Mouse (Mus musculus): Measurements from ENCODE around the gene Gm8765. TPM values are rescaled to one million over a fixed set of nuclear protein-coding genes. Genes with fewer than 3 reads are reported as not detected.
"Not testable (repeated sequence)": the region's sequence is repeated elsewhere in the genome, so short reads cannot be mapped to it uniquely, and the experiment has no call there.

Gm8765 gene
- not detected for total RNA-seq (2021)

DNA sequence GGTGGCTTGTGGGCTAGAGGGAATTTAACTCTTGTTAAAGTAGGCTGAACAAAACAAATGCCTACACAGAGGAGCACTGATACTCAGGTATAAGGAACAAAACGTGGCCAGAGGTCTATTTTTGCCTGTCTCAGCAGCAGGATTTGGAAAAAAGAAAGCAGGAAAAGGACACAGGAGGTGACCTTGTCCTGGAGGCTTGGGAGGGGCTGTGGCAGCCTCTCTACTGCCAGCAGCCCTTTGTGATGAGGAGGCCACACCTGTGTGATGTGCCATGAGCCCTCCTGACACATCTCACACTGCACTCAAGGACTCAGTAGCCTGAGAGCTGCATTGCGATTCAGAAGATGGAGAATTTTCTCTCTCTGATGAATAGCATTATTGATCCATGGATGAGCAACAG lies at the start of gene Gm8765:
TSS of gene Gm8765 (plus strand) at position 301 of the 400 bp plus-strand sequence.
- DNase-seq; intact Hi-C loops (cut with DNase I): not testable (repeated sequence)

DNA sequence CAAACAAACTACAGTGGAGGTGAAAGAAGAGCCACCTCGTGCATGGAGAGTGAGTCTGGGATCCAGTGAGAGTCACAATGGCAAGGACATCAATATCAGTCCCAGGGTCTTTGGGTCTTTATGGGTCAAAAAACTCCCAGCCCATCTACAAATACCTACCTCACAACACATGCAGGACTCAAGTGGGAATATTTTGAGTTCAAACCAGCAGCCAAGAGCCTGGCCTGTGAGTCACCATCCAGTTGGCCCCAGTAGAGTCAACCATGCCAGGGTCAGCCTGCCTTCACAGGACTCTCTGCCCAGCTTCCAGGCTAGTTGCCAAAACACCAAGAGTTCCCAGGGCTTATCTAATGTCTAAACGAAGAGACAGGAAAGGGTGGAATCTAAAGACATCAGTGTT lies 49.3 kb upstream of the Gm8765 start:
- intact Hi-C loops (cut with DNase I); DNase-seq: not testable (repeated sequence)

DNA sequence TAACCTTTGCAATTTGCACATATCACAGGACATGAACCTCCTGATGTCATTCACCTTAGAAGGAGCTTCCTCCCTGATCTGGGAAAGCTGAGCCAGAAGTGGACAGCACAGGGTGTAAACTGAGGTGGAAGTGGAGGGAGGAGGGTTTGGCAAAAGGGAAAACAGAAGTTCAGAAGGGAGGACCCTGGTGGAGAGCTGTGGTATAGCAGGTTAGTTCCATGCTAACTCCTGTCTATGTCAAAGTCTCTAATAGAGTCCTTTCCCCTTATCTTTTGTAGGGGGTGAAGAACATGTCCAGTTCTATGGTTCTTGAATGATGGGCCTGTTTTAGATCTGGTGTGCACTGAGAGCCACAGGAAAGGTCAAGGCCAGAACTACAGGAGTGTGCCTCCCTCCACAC lies 52.2 kb downstream of the Gm8765 start:
- DNase-seq; intact Hi-C loops (cut with DNase I): not testable (repeated sequence)

DNA sequence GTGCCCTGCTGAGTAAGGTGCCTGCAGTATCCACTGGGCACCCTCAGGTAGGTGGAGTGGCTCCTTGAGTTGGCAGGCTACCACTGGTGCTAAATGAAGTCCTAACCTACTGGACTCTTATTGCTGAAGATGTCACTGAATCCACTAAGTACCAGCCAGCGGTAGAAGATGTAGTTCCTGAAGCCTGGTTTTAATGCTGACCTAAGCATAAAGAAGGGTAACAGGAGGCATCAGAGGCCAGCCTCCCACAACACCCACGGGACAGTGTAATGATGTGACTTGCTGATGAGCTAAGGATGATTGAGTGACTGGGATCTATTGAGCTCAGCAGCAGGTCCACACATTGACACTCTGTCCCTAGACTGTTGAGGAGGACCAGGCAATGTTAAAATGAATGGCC lies 53.6 kb downstream of the Gm8765 start:
- intact Hi-C loops (cut with DNase I) = no loop called here
- DNase-seq = no peak

DNA sequence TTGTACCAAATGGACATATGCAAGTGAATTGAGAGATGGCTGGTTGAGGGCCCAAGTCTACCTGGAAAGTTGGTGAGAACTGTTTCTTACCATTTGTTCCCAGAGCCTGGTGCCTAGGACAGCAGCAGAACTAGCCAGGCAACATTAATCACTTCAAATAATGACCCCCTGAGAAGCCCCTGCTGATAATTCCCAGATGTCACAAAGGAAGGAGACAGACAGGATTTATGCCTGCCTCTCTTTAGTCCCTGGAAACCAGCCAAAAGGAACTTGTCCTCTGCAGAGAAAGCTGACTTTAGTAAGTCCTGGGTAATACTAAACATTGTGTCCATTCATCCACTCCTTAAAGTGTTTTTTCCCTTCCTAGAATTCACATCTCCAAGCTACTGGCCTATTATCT lies 54.8 kb downstream of the Gm8765 start:
- intact Hi-C loops (cut with DNase I); DNase-seq: not testable (repeated sequence)

Small RNAs within 50 kb of the gene (microRNA-seq; reads per million reads assigned to microRNA genes)
- 0 reads per million in 2 experiments for gene Gm23952 (ENCODE audit: borderline number of aligned reads in 2 of 2)

Other genes with a start within 250 kb of the Gm8765 start
- gene Nutm2, start 231.0 kb upstream of the Gm8765 start, total RNA-seq (2021) = not detected
- gene Gm904, start 55.1 kb upstream of the Gm8765 start, total RNA-seq (2021) = not detected

Measured in heart, postnatal 36 days (tissue).